Mouse (Mus musculus): ENCODE data around the gene Tspoap1. TPM values are rescaled to one million over a fixed set of nuclear protein-coding genes. Genes with fewer than 3 reads are reported as not detected.
A peak's percentile ranks its signal among the peaks of the same experiment; 100 is the strongest.

The Tspoap1 gene
- polyA plus RNA-seq, 1 experiment from 2014 or later: 55.2 TPM

DNA sequence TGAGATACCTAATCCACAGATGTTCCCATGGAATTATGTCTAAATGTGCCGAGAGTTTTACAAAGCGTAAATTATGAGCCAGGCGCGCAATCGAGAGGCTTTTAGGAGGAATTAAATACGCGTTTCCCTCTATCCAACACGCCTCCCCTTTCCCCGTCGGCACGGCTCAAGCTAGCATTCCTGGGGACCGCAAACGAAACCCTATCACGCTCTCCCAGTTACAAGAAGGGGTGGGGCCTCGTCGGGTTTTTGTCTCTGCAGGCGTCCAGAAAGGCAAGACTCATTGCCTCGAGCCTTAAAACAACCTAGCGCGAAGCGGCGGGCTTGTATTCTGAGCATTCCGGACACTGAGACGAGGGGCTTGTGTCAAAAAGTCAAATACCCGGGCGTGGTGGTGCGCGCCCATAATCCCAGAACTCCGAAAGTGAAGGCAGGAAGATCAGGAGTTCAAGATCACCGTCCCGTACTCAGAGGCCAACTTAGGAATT, 23.6 kb upstream of the Tspoap1 start:
- Histone ChIP-seq H3K27me3 (ENCODE audit: control insufficient read depth, insufficient read depth, low read length) (no peaks in the 10 kb centered on the region), H3K4me1 (ENCODE audit: control insufficient read depth, insufficient read depth, low read length) (peaks cover 4% of the 10 kb centered on the region; the same call in 1 of the 2 replicates), H3K4me3 (ENCODE audit: low read depth, low read length) (peak overlapping the region; percentile 76), H3K9ac (replicated peaks; ENCODE audit: low read depth, low read length) (peak overlapping the region; percentile 71), H3K4me2 (ENCODE audit: low read depth, low read length) (peak overlapping the region; percentile 99), H3K9me3 (ENCODE audit: control insufficient read depth, low read length) (no peaks in the 10 kb centered on the region), H3K36me3 (ENCODE audit: control insufficient read depth, insufficient read depth, low read length) (no peaks in the 10 kb centered on the region; the same call in 1 of the 2 replicates), H3K27ac (ENCODE audit: low read depth, low read length) (peak overlapping the region; percentile 3; the same call in 1 of the 2 replicates)
- 2% methylated on average over 31 of the region's 31 CpGs for WGBS
- ATAC-seq (ENCODE audit: low read depth): peak; percentile 69

DNA sequence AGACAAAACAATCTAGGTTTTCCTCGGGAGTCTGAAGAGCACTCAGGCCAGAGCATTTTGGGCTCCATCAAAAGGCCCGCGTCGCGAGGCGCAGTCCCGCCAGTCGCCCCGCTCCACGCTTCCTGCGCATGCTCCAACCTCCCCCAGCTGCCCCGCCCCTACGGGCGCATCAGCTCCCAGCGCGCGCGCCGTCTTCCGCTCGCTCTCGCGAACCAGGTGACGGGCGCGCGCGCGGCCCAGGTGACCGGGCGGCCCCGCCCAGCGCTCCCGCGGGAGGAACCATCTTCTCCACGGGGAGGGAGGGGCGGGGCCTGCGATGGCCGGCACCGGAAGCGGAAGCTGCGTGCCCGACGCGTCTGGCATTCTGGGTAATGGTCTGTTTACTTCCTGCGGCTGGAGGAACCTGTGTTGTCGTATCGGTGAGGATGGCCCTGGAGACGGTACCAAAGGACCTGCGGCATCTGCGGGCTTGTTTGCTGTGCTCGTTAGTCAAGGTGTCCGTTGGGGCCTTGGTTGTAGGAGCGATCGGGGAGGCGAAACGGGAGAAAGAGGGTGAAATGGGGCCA, 23.1 kb upstream of the Tspoap1 start, which contains the start of gene Supt4a:
Gene Supt4a (plus strand): TSS at position 378 of the 566 bp plus-strand sequence.
- no peaks in the 10 kb centered on the region for H3K9me3 ChIP-seq (ENCODE audit: control insufficient read depth, low read length)
- H3K27ac ChIP-seq (ENCODE audit: low read depth, low read length): peak within 1 kb of the TSS; percentile 62; the same call in 1 of the 2 replicates
- under 1% methylated on average over 53 of the region's 57 CpGs for WGBS
- peak; percentile 94 for ATAC-seq (ENCODE audit: low read depth)
- H3K9ac ChIP-seq (replicated peaks; ENCODE audit: low read depth, low read length): peak within 1 kb of the TSS; percentile 71
- peak within 1 kb of the TSS; percentile 76 for H3K4me3 ChIP-seq (ENCODE audit: low read depth, low read length)
- H3K4me1 ChIP-seq (ENCODE audit: control insufficient read depth, insufficient read depth, low read length): peaks cover 4% of the 10 kb centered on the region; the same call in 1 of the 2 replicates
- H3K27me3 ChIP-seq (ENCODE audit: control insufficient read depth, insufficient read depth, low read length): no peaks in the 10 kb centered on the region
- H3K36me3 ChIP-seq (ENCODE audit: control insufficient read depth, insufficient read depth, low read length): no peaks in the 10 kb centered on the region; the same call in 1 of the 2 replicates
- peak within 1 kb of the TSS; percentile 99 for H3K4me2 ChIP-seq (ENCODE audit: low read depth, low read length)

DNA sequence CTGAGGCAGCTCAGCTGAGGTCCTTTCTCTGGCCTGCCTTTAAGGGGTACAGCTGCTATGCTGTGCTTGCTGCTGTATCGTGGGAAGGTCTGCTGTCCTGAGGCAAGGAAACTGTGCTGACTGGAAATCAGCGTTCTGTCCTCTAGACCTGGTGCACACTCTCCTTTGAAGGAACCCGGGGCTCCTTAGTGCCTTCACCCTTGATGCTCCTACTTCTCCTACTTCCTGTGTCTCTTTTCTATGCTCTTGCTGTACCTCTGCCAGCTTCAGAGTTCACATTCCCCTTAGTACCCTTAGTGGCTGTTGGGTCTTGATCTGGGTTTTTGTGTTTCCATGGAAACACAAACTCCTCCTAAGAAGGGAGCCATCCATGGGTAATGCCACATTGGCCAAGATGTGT, 16.6 kb upstream of the Tspoap1 start:
- WGBS: 95% methylated on average over 3 of the region's 3 CpGs
- Histone ChIP-seq H3K4me2 (ENCODE audit: low read depth, low read length) (no peak overlapping the region), H3K4me3 (ENCODE audit: low read depth, low read length) (no peak overlapping the region), H3K36me3 (ENCODE audit: control insufficient read depth, insufficient read depth, low read length) (peaks cover 18% of the 10 kb centered on the region), H3K9me3 (ENCODE audit: control insufficient read depth, low read length) (no peaks in the 10 kb centered on the region), H3K4me1 (ENCODE audit: control insufficient read depth, insufficient read depth, low read length) (no peaks in the 10 kb centered on the region), H3K9ac (replicated peaks; ENCODE audit: low read depth, low read length) (no peak overlapping the region), H3K27ac (ENCODE audit: low read depth, low read length) (no peak overlapping the region), H3K27me3 (ENCODE audit: control insufficient read depth, insufficient read depth, low read length) (no peaks in the 10 kb centered on the region)
- no peak for ATAC-seq (ENCODE audit: low read depth)

DNA sequence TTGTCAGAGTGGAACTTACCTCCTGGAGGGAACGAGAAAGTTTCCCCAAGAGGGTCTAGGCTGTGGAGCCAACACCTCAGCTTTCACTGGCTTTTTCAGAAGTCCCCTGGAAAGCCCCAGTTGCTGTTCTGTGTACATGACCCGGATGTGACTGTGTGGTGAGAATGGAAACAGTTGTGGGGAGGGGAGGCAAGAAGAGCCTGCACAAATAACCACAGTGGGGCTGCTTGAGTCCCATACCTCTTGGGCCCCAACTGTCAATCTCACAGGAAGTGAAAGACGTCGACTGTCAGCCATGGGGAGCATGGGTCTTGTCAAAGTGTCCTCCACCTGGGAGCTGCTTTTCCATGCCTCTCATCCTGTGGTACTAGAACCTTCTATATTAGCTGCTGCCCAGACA, 15.4 kb upstream of the Tspoap1 start:
- no peak overlapping the region for H3K9ac ChIP-seq (replicated peaks; ENCODE audit: low read depth, low read length)
- peaks cover 18% of the 10 kb centered on the region for H3K36me3 ChIP-seq (ENCODE audit: control insufficient read depth, insufficient read depth, low read length)
- no peak overlapping the region for H3K27ac ChIP-seq (ENCODE audit: low read depth, low read length)
- no peak overlapping the region for H3K4me2 ChIP-seq (ENCODE audit: low read depth, low read length)
- no peak for ATAC-seq (ENCODE audit: low read depth)
- WGBS: 91% methylated on average over 4 of the region's 4 CpGs
- H3K4me1 ChIP-seq (ENCODE audit: control insufficient read depth, insufficient read depth, low read length): no peaks in the 10 kb centered on the region
- H3K9me3 ChIP-seq (ENCODE audit: control insufficient read depth, low read length): no peaks in the 10 kb centered on the region
- H3K4me3 ChIP-seq (ENCODE audit: low read depth, low read length): no peak overlapping the region
- no peaks in the 10 kb centered on the region for H3K27me3 ChIP-seq (ENCODE audit: control insufficient read depth, insufficient read depth, low read length)

DNA sequence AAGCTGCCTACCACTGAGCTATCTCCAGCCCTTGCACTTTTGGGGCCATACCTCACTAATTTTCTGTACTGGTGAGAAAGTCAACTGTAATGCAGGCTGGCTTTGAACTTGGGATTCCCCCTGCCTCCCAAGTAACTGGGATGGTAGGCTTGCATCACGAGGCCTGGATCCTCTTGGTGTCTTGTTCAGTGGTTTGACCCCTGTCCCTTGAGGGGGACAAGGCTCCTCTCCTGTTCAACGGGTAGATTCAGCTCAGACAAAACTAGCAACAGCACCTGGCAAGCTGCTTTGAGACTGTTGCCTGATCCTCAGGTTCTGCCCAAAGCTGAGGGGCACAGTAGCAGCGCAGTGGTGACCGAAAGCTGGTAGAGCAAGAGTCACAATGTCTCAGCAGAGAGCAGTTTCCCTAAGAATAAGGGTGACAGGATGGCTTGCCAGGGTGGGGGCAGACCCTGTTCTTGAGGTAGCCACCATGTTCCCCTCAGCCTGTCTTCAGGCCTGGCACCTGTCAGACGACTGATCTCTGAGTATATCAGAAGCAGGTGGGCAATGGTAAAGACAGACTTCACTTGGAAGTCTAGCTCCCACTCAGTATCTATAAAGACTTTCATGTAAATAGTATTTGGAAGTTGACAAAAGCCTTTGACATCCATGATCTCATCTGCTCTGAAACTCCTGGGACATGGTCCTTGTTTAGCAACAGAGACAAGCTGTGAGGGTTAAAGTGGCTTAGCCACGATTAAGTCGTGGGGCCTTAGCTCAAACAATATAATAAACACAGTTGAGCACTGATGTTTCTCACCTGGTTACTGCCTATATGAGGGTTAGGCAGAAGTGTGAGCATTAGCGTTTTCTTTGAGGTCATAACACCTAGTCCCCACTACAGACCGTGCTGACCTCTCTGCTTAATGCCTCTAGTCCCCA, 14.4 kb upstream of the Tspoap1 start:
- no peaks in the 10 kb centered on the region for H3K9me3 ChIP-seq (ENCODE audit: control insufficient read depth, low read length)
- H3K9ac ChIP-seq (replicated peaks; ENCODE audit: low read depth, low read length): no peak overlapping the region
- no peak overlapping the region for H3K4me2 ChIP-seq (ENCODE audit: low read depth, low read length)
- WGBS: 79% methylated on average over 9 of the region's 9 CpGs
- H3K27me3 ChIP-seq (ENCODE audit: control insufficient read depth, insufficient read depth, low read length): no peaks in the 10 kb centered on the region
- no peak overlapping the region for H3K27ac ChIP-seq (ENCODE audit: low read depth, low read length)
- no peak overlapping the region for H3K4me3 ChIP-seq (ENCODE audit: low read depth, low read length)
- peaks cover 18% of the 10 kb centered on the region for H3K36me3 ChIP-seq (ENCODE audit: control insufficient read depth, insufficient read depth, low read length)
- H3K4me1 ChIP-seq (ENCODE audit: control insufficient read depth, insufficient read depth, low read length): no peaks in the 10 kb centered on the region
- no peak for ATAC-seq (ENCODE audit: low read depth)

DNA sequence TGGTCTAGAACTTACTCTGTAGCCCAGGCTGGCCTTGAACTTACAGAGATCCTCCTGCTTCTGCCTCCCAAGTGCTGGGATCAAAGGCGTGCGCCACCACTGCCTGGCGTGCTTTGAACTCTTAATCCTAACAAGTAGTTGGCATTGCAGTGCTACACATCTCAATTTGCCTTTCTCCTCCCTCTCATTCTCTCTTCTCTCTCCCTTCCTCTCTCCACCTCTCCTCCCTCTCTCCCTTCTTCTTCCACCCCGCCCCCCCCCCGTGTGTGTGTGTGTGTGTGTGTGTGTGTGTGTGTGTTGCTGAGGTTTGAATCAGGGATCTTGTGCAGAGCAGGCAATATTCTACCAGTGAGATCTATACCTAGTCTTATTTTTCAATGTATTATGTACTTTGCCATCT, 13.0 kb upstream of the Tspoap1 start:
- no peaks in the 10 kb centered on the region for H3K9me3 ChIP-seq (ENCODE audit: control insufficient read depth, low read length)
- no peak overlapping the region for H3K4me3 ChIP-seq (ENCODE audit: low read depth, low read length)
- WGBS: 94% methylated on average over 4 of the region's 5 CpGs
- no peak overlapping the region for H3K9ac ChIP-seq (replicated peaks; ENCODE audit: low read depth, low read length)
- no peaks in the 10 kb centered on the region for H3K4me1 ChIP-seq (ENCODE audit: control insufficient read depth, insufficient read depth, low read length)
- no peak overlapping the region for H3K4me2 ChIP-seq (ENCODE audit: low read depth, low read length)
- peaks cover 18% of the 10 kb centered on the region for H3K36me3 ChIP-seq (ENCODE audit: control insufficient read depth, insufficient read depth, low read length)
- no peak for ATAC-seq (ENCODE audit: low read depth)
- H3K27ac ChIP-seq (ENCODE audit: low read depth, low read length): no peak overlapping the region
- no peaks in the 10 kb centered on the region for H3K27me3 ChIP-seq (ENCODE audit: control insufficient read depth, insufficient read depth, low read length)

DNA sequence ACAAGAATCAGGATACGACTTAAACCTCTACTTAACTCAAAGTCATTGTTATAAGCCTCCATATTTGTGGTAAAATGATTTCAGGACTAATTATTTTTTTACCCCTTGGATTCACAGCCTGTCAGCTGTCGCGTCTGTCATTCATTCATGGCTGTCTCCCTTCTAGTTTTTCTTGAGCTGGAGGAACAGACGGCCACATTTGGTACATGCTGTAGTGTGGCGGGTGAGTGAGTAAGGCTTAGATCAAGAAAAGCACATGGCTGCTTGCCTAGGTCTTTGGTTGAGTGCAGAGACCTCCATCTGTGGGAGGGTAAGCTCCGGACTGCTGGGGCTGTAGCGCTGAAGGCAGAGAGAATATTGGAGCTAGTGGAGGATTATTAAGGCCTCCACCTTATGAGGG, 12.6 kb upstream of the Tspoap1 start:
- Histone ChIP-seq H3K9ac (replicated peaks; ENCODE audit: low read depth, low read length) (no peak overlapping the region), H3K27me3 (ENCODE audit: control insufficient read depth, insufficient read depth, low read length) (no peaks in the 10 kb centered on the region), H3K4me2 (ENCODE audit: low read depth, low read length) (no peak overlapping the region), H3K4me1 (ENCODE audit: control insufficient read depth, insufficient read depth, low read length) (no peaks in the 10 kb centered on the region), H3K4me3 (ENCODE audit: low read depth, low read length) (no peak overlapping the region), H3K9me3 (ENCODE audit: control insufficient read depth, low read length) (no peaks in the 10 kb centered on the region), H3K36me3 (ENCODE audit: control insufficient read depth, insufficient read depth, low read length) (peaks cover 18% of the 10 kb centered on the region), H3K27ac (ENCODE audit: low read depth, low read length) (no peak overlapping the region)
- no peak for ATAC-seq (ENCODE audit: low read depth)
- WGBS: 95% methylated on average over 7 of the region's 7 CpGs

DNA sequence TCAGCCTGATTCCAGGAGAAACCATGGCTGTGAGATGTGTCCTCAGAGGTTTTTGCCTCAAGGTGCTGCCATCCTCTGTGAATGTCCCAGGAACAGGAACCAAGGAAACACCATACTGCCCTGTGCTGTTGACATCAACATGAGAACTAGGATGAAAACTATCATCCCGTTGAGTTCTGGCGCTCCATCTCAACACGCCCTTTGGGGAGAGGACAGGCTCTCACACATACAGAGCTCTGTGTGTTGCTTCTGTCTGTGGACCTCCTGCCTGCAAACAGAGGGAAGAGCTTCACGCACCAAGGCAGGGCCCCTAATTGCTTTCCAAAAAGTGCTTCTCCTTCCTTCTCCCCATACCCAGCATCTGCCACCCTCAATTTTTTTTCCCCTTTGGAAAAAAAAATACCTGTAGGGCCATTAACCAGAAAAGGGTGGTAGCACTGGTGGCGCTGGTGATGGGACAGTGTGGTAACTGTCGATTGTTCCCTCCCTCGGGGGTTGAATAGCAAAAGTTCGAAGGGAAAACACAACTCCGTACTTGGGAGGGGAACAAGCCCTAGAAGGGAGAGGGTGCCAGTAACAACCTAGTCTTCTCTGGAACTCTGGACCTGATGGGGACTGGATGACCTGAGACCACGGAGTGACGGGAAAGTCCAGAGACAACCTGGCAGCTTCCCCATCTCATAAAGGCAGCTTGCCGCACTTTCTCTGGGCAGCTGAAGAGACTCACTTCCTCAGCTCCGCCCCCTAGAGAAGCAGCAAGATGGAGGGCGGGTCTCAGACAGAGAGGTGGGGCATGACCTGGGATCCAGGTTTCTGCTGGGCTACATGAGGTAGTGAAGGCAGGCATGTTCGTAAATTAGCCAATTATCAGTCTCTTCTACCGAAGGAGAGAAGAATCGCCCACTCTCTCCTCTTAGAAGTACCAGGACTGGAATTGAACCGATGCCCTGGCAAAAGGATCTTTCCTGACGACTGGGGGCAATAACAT, 11.9 kb upstream of the Tspoap1 start:
- Histone ChIP-seq H3K27me3 (ENCODE audit: control insufficient read depth, insufficient read depth, low read length) (no peaks in the 10 kb centered on the region), H3K4me3 (ENCODE audit: low read depth, low read length) (no peak overlapping the region), H3K4me1 (ENCODE audit: control insufficient read depth, insufficient read depth, low read length) (no peaks in the 10 kb centered on the region), H3K4me2 (ENCODE audit: low read depth, low read length) (no peak overlapping the region), H3K9me3 (ENCODE audit: control insufficient read depth, low read length) (no peaks in the 10 kb centered on the region), H3K36me3 (ENCODE audit: control insufficient read depth, insufficient read depth, low read length) (peaks cover 17% of the 10 kb centered on the region), H3K27ac (ENCODE audit: low read depth, low read length) (no peak overlapping the region), H3K9ac (replicated peaks; ENCODE audit: low read depth, low read length) (no peak overlapping the region)
- 38% methylated on average over 19 of the region's 19 CpGs for WGBS
- ATAC-seq (ENCODE audit: low read depth): no peak

Measured in neural tube, embryonic 14.5 days (tissue).